Mouse (Mus musculus): ENCODE measurements around the gene Zdhhc18. TPM values are rescaled to one million over a fixed set of nuclear protein-coding genes. Genes with fewer than 3 reads are reported as not detected.
A peak's percentile ranks its signal among the peaks of the same experiment; 100 is the strongest.

The Zdhhc18 gene
- polyA plus RNA-seq, 1 experiment from 2014 or later: 0.79 TPM

DNA sequence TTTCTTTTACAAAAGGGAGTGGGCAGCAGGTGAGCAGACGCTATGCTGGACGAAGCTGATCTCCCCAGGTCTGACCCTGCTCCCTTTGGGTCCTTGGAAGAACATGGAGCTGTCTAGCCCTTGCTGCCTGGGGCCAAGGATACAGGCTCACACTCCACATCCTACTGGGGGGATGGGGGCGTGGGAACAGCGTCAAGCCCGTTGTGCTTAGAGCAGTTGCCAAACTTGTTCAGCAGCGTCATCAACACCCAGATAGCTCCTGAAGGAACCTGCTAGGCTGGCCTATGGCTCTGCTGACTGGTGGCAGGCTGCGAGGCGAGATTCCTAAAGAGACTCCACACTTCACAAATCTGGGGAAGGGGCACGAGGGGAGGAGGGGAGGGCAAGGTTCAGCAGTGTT, 44.6 kb downstream of the Zdhhc18 start:
- H3K4me1 ChIP-seq (ENCODE audit: control insufficient read depth, low read depth, low read length): peaks cover 6% of the 10 kb centered on the region
- H3K36me3 ChIP-seq (ENCODE audit: control insufficient read depth, insufficient read depth): no peaks in the 10 kb centered on the region; the same call in 1 of the 2 replicates
- H3K27ac ChIP-seq (ENCODE audit: low read length): no peak overlapping the region
- H3K4me2 ChIP-seq (ENCODE audit: low read depth, low read length): no peak overlapping the region
- no peak overlapping the region for H3K4me3 ChIP-seq (ENCODE audit: low read depth, low read length)
- no peaks in the 10 kb centered on the region for H3K9me3 ChIP-seq (replicated peaks; ENCODE audit: control insufficient read depth, low read length)
- WGBS (ENCODE audit: insufficient replicate concordance): 71% methylated on average over 9 of the region's 9 CpGs
- H3K27me3 ChIP-seq (ENCODE audit: control insufficient read depth, insufficient read depth, low read depth, low read length): peaks cover 20% of the 10 kb centered on the region
- ATAC-seq (ENCODE audit: low read depth): no peak
- H3K9ac ChIP-seq (ENCODE audit: low read depth, low read length): no peak overlapping the region

GRCm38 (mm10) chr4:133604856-133605255, 45.1 kb downstream of the Zdhhc18 start:
- Histone ChIP-seq H3K4me2 (ENCODE audit: low read depth, low read length) (no peak overlapping the region), H3K4me3 (ENCODE audit: low read depth, low read length) (no peak overlapping the region), H3K9me3 (replicated peaks; ENCODE audit: control insufficient read depth, low read length) (no peaks in the 10 kb centered on the region), H3K27me3 (ENCODE audit: control insufficient read depth, insufficient read depth, low read depth, low read length) (peaks cover 24% of the 10 kb centered on the region), H3K36me3 (ENCODE audit: control insufficient read depth, insufficient read depth) (no peaks in the 10 kb centered on the region; the same call in 1 of the 2 replicates), H3K4me1 (ENCODE audit: control insufficient read depth, low read depth, low read length) (peaks cover 9% of the 10 kb centered on the region), H3K27ac (ENCODE audit: low read length) (no peak overlapping the region), H3K9ac (ENCODE audit: low read depth, low read length) (no peak overlapping the region)
- ATAC-seq (ENCODE audit: low read depth): no peak
- WGBS (ENCODE audit: insufficient replicate concordance): 70% methylated on average over 6 of the region's 6 CpGs

- no peak overlapping the region for H3K27ac ChIP-seq (ENCODE audit: low read length)
- WGBS (ENCODE audit: insufficient replicate concordance): 65% methylated on average over 7 of the region's 7 CpGs
- H3K36me3 ChIP-seq (ENCODE audit: control insufficient read depth, insufficient read depth): no peaks in the 10 kb centered on the region; the same call in 1 of the 2 replicates
- H3K4me3 ChIP-seq (ENCODE audit: low read depth, low read length): no peak overlapping the region
- H3K9ac ChIP-seq (ENCODE audit: low read depth, low read length): no peak overlapping the region
- no peak overlapping the region for H3K4me2 ChIP-seq (ENCODE audit: low read depth, low read length)
- ATAC-seq (ENCODE audit: low read depth): no peak
- H3K4me1 ChIP-seq (ENCODE audit: control insufficient read depth, low read depth, low read length): peaks cover 14% of the 10 kb centered on the region
- no peaks in the 10 kb centered on the region for H3K9me3 ChIP-seq (replicated peaks; ENCODE audit: control insufficient read depth, low read length)
- peaks cover 31% of the 10 kb centered on the region for H3K27me3 ChIP-seq (ENCODE audit: control insufficient read depth, insufficient read depth, low read depth, low read length)
Observed at GRCm38 (mm10) chr4:133604175-133604574, 45.8 kb downstream of the Zdhhc18 start.

DNA sequence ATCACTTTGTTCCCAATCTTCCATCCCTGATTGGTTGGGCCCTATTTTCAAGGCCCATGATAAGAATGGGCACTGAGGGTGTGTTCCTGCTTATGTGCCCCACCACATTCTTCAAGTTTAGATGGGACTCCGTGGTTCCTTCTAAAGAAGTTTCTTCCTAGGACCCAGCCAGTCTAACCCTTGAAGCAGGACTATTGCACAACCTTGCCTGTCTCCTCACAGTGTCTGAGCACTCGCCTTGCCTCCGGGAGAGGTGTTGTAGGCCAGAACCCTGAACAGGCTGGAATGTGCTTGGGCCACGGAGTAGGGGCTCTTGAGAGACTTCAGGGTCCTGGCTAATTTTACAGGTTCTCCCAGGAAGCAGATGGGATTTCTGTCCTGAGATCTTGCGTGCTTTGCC, 46.9 kb downstream of the Zdhhc18 start:
- H3K27me3 ChIP-seq (ENCODE audit: control insufficient read depth, insufficient read depth, low read depth, low read length): peaks cover 40% of the 10 kb centered on the region
- no peaks in the 10 kb centered on the region for H3K9me3 ChIP-seq (replicated peaks; ENCODE audit: control insufficient read depth, low read length)
- H3K4me3 ChIP-seq (ENCODE audit: low read depth, low read length): no peak overlapping the region
- peaks cover 23% of the 10 kb centered on the region for H3K4me1 ChIP-seq (ENCODE audit: control insufficient read depth, low read depth, low read length)
- no peak overlapping the region for H3K9ac ChIP-seq (ENCODE audit: low read depth, low read length)
- no peak overlapping the region for H3K27ac ChIP-seq (ENCODE audit: low read length)
- no peaks in the 10 kb centered on the region for H3K36me3 ChIP-seq (ENCODE audit: control insufficient read depth, insufficient read depth)
- H3K4me2 ChIP-seq (ENCODE audit: low read depth, low read length): no peak overlapping the region
- WGBS (ENCODE audit: insufficient replicate concordance): 70% methylated on average over 5 of the region's 5 CpGs
- no peak for ATAC-seq (ENCODE audit: low read depth)

GRCm38 (mm10) chr4:133601721-133602218, 48.2 kb downstream of the Zdhhc18 start, which contains the start of gene Sfn:
Gene Sfn (minus strand): TSS chr4:133602168.
- H3K36me3 ChIP-seq (ENCODE audit: control insufficient read depth, insufficient read depth): no peaks in the 10 kb centered on the region
- H3K27ac ChIP-seq (ENCODE audit: low read length): no peak within 1 kb of the TSS
- ATAC-seq (ENCODE audit: low read depth): no peak
- H3K9me3 ChIP-seq (replicated peaks; ENCODE audit: control insufficient read depth, low read length): no peaks in the 10 kb centered on the region
- peak within 1 kb of the TSS; percentile 55 for H3K4me2 ChIP-seq (ENCODE audit: low read depth, low read length)
- H3K4me1 ChIP-seq (ENCODE audit: control insufficient read depth, low read depth, low read length): peaks cover 23% of the 10 kb centered on the region
- 5% methylated on average over 16 of the region's 16 CpGs for WGBS (ENCODE audit: insufficient replicate concordance)
- H3K27me3 ChIP-seq (ENCODE audit: control insufficient read depth, insufficient read depth, low read depth, low read length): peaks cover 42% of the 10 kb centered on the region
- peak within 1 kb of the TSS; percentile 16 for H3K4me3 ChIP-seq (ENCODE audit: low read depth, low read length)
- no peak within 1 kb of the TSS for H3K9ac ChIP-seq (ENCODE audit: low read depth, low read length)

GRCm38 (mm10) chr4:133600306-133600705, 49.6 kb downstream of the Zdhhc18 start:
- ATAC-seq (ENCODE audit: low read depth): no peak
- no peak overlapping the region for H3K27ac ChIP-seq (ENCODE audit: low read length)
- peak overlapping the region; percentile 93 for H3K4me2 ChIP-seq (ENCODE audit: low read depth, low read length)
- no peaks in the 10 kb centered on the region for H3K9me3 ChIP-seq (replicated peaks; ENCODE audit: control insufficient read depth, low read length)
- peak overlapping the region; percentile 69 for H3K4me3 ChIP-seq (ENCODE audit: low read depth, low read length)
- no peaks in the 10 kb centered on the region for H3K36me3 ChIP-seq (ENCODE audit: control insufficient read depth, insufficient read depth)
- H3K4me1 ChIP-seq (ENCODE audit: control insufficient read depth, low read depth, low read length): peaks cover 23% of the 10 kb centered on the region
- WGBS (ENCODE audit: insufficient replicate concordance): 10% methylated on average over 9 of the region's 9 CpGs
- H3K27me3 ChIP-seq (ENCODE audit: control insufficient read depth, insufficient read depth, low read depth, low read length): peaks cover 42% of the 10 kb centered on the region
- H3K9ac ChIP-seq (ENCODE audit: low read depth, low read length): no peak overlapping the region

DNA sequence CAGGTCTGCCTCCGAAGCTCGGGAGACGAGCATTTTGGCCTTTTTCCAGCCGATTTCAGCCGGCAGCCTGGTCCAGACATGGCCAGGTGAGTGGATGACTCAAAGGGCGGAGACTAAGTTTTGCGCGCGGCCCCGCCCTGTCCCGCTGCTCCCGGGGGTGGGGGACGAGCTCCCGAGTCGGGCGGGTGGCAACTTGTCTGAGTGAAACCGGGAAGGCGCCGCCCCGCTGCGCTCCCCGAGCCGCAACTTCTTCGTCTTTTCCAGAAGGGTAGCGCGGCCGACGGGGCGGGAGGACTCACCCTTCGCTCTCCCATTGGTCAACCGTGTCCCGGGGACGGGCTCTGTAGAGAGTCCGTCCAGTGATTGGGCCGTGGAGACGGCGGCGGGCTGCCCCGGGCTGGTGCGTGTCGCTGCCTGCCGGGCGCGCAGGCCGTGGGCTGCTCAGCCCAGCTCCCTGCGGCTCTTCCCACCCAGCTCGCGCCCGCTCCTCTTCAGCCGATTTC, 50.3 kb downstream of the Zdhhc18 start:
- H3K9me3 ChIP-seq (replicated peaks; ENCODE audit: control insufficient read depth, low read length): no peaks in the 10 kb centered on the region
- H3K9ac ChIP-seq (ENCODE audit: low read depth, low read length): peak overlapping the region; percentile 63
- no peaks in the 10 kb centered on the region for H3K36me3 ChIP-seq (ENCODE audit: control insufficient read depth, insufficient read depth)
- peak overlapping the region; percentile 69 for H3K4me3 ChIP-seq (ENCODE audit: low read depth, low read length)
- H3K4me2 ChIP-seq (ENCODE audit: low read depth, low read length): peak overlapping the region; percentile 93
- H3K4me1 ChIP-seq (ENCODE audit: control insufficient read depth, low read depth, low read length): peaks cover 27% of the 10 kb centered on the region
- H3K27me3 ChIP-seq (ENCODE audit: control insufficient read depth, insufficient read depth, low read depth, low read length): peaks cover 42% of the 10 kb centered on the region
- WGBS (ENCODE audit: insufficient replicate concordance): under 1% methylated on average over 49 of the region's 50 CpGs
- ATAC-seq (ENCODE audit: low read depth): peak; percentile 98
- H3K27ac ChIP-seq (ENCODE audit: low read length): no peak overlapping the region

DNA sequence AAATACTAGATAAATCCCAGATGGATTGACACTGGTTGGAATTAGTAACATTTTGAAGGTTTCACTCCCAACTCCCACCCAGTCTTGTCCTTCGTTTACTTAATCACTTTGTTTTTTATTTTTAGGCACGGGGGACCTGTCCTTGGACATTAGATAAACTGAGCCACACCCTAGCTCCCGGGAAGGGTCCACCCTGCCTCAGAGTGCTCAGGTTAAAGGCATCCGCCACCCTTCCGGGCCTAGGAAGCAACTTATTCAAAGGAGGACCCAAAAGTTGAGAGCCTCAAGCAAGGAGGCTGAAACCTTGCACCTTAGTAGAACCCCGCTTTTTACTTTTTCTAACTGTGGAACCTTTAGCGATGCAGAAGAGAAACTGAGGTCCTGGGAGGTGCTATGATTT, 50.8 kb downstream of the Zdhhc18 start:
- Histone ChIP-seq H3K9ac (ENCODE audit: low read depth, low read length) (peak overlapping the region; percentile 63), H3K36me3 (ENCODE audit: control insufficient read depth, insufficient read depth) (no peaks in the 10 kb centered on the region), H3K27me3 (ENCODE audit: control insufficient read depth, insufficient read depth, low read depth, low read length) (peaks cover 42% of the 10 kb centered on the region), H3K4me1 (ENCODE audit: control insufficient read depth, low read depth, low read length) (peaks cover 27% of the 10 kb centered on the region), H3K4me2 (ENCODE audit: low read depth, low read length) (peak overlapping the region; percentile 93), H3K4me3 (ENCODE audit: low read depth, low read length) (peak overlapping the region; percentile 69), H3K27ac (ENCODE audit: low read length) (no peak overlapping the region), H3K9me3 (replicated peaks; ENCODE audit: control insufficient read depth, low read length) (no peaks in the 10 kb centered on the region)
- no peak for ATAC-seq (ENCODE audit: low read depth)
- WGBS (ENCODE audit: insufficient replicate concordance): 10% methylated on average over 7 of the region's 7 CpGs

DNA sequence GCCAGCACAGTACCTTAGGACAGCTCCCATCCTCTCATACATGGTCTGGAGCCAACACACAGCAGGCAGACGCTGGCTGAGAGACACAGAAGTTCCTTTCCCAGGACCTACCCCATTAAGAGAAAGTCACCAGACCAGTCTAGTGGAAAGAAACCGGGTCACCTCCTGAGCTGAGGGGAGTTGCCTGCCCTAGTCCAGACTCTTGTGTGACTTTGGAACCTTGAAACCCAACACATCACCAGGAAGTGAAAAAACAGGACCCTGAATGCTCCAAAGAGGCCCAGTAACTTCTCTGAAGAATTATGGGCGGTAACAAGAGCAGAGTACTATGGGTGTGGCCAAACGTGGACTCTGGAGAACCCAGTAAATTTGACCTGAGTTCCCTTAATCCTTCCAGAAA, 51.3 kb downstream of the Zdhhc18 start:
- no peak overlapping the region for H3K27ac ChIP-seq (ENCODE audit: low read length)
- H3K4me1 ChIP-seq (ENCODE audit: control insufficient read depth, low read depth, low read length): peaks cover 27% of the 10 kb centered on the region
- no peak overlapping the region for H3K9ac ChIP-seq (ENCODE audit: low read depth, low read length)
- WGBS (ENCODE audit: insufficient replicate concordance): 29% methylated on average over 4 of the region's 4 CpGs
- H3K4me3 ChIP-seq (ENCODE audit: low read depth, low read length): peak overlapping the region; percentile 69; the same call in 1 of the 2 replicates
- H3K27me3 ChIP-seq (ENCODE audit: control insufficient read depth, insufficient read depth, low read depth, low read length): peaks cover 42% of the 10 kb centered on the region
- no peak for ATAC-seq (ENCODE audit: low read depth)
- H3K9me3 ChIP-seq (replicated peaks; ENCODE audit: control insufficient read depth, low read length): no peaks in the 10 kb centered on the region
- H3K4me2 ChIP-seq (ENCODE audit: low read depth, low read length): peak overlapping the region; percentile 93
- H3K36me3 ChIP-seq (ENCODE audit: control insufficient read depth, insufficient read depth): no peaks in the 10 kb centered on the region
